ENCODE assay signal across 8 mouse cellular contexts in the genomic region with DNA sequence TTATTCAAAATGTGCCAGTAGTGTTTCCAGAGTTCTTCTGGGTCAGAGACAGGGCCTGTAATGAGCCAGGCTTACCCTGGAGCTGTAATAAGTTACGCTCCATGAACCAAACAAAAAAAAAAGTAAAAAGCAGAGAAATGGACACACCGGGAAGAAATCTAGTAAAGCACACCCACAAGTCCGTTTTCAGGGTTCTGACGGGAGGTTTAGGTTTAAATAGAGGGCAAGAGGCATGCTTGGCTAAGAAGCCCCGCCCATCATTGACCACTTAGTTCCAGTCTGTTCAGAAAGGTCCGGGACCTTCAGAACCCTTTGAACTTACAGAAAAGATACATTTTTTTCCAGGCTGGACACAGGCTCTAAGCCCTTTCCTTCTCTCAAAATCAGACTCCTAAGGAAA. TPM values are rescaled to one million over a fixed set of nuclear protein-coding genes. Genes with fewer than 3 reads are reported as not detected.
DNase-seq lines count a peak whose midpoint lies in the region; ATAC-seq and TF ChIP-seq lines count a peak whose summit lies in the region.

No protein-coding gene starts in this region.

- no peak for TF ChIP-seq POLR2A in liver, adult 2 months (IDR thresholded peaks at IDR 0.05; ENCODE audit: extremely low read depth, insufficient read depth, low read length)

- peaks cover 23% of the 10 kb centered on the region; the same call in 1 of the 2 replicates for H3K4me1 ChIP-seq in liver, adult 2 months (ENCODE audit: control insufficient read depth, insufficient read depth, low read length)
- H3K4me1 ChIP-seq in embryonic facial prominence, embryonic 14.5 days (ENCODE audit: control insufficient read depth, insufficient read depth, low read length) = peaks cover 8% of the 10 kb centered on the region
- peaks cover 7% of the 10 kb centered on the region; the same call in 1 of the 2 replicates for H3K4me1 ChIP-seq in intestine, embryonic 16.5 days (ENCODE audit: control insufficient read depth, insufficient read depth, low read length)
- peaks cover 29% of the 10 kb centered on the region for H3K4me1 ChIP-seq in neural tube, embryonic 13.5 days (replicated peaks)

- H3K27me3 ChIP-seq in liver, adult 2 months (ENCODE audit: control insufficient read depth, insufficient read depth, low read length) = no peaks in the 10 kb centered on the region
- no peaks in the 10 kb centered on the region for H3K27me3 ChIP-seq in embryonic facial prominence, embryonic 14.5 days (replicated peaks; ENCODE audit: control insufficient read depth, insufficient read depth, low read length)
- no peaks in the 10 kb centered on the region for H3K27me3 ChIP-seq in intestine, embryonic 16.5 days (replicated peaks; ENCODE audit: control insufficient read depth, insufficient read depth, low read length)
- H3K27me3 ChIP-seq in neural tube, embryonic 13.5 days = no peaks in the 10 kb centered on the region

- peak overlapping the region; percentile 78 for H3K27ac ChIP-seq in liver, adult 2 months (replicated peaks; ENCODE audit: insufficient read depth, low read depth, low read length)
- H3K27ac ChIP-seq in embryonic facial prominence, embryonic 14.5 days (replicated peaks; ENCODE audit: low read depth, low read length) = peak overlapping the region; percentile 77; the same call in 1 of the 2 replicates
- H3K27ac ChIP-seq in intestine, embryonic 16.5 days (ENCODE audit: low read length) = 0 out of 2 replicates have a peak overlapping the region, but pooled peaks have one; percentile 91
- peak overlapping the region; percentile 94 for H3K27ac ChIP-seq in neural tube, embryonic 13.5 days (replicated peaks)

- intact Hi-C loops in left cerebral cortex, postnatal 14 days (cut with DNase I) = no loop called here

- H3K9me3 ChIP-seq in embryonic facial prominence, embryonic 14.5 days (ENCODE audit: control insufficient read depth, low read length) = no peaks in the 10 kb centered on the region
- H3K9me3 ChIP-seq in intestine, embryonic 16.5 days (ENCODE audit: control insufficient read depth, low read length) = no peaks in the 10 kb centered on the region
- no peaks in the 10 kb centered on the region for H3K9me3 ChIP-seq in neural tube, embryonic 13.5 days

- peaks cover 9% of the 10 kb centered on the region; the same call in 1 of the 2 replicates for H3K79me2 ChIP-seq in liver, adult 2 months (ENCODE audit: control insufficient read depth, insufficient read depth, low read length)

- ATAC-seq in embryonic facial prominence, embryonic 14.5 days (ENCODE audit: low read depth) = no peak
- ATAC-seq in intestine, embryonic 16.5 days = no peak
- no peak for ATAC-seq in neural tube, embryonic 13.5 days (ENCODE audit: low read depth)

- no peak overlapping the region for H3K4me3 ChIP-seq in liver, adult 2 months (ENCODE audit: insufficient read depth, low read depth, low read length)
- peak overlapping the region; percentile 89 for H3K4me3 ChIP-seq in embryonic facial prominence, embryonic 14.5 days (ENCODE audit: low read depth, low read length)
- peak overlapping the region; percentile 85 for H3K4me3 ChIP-seq in intestine, embryonic 16.5 days (ENCODE audit: low read length)
- H3K4me3 ChIP-seq in neural tube, embryonic 13.5 days = peak overlapping the region; percentile 89

- DNase-seq in liver, adult 2 months (ENCODE audit: extremely low read depth, low read depth, low spot score) = no peak
- no peak for DNase-seq in liver
- DNase-seq in embryonic facial prominence, embryonic 14.5 days (ENCODE audit: low spot score) = no peak
- DNase-seq in left cerebral cortex, postnatal 14 days (ENCODE audit: low spot score in 2 of 2) = no peak
- no peak for DNase-seq in adrenal gland, postnatal 4 days (ENCODE audit: low spot score in 2 of 2)
- DNase-seq in cerebellum, postnatal 25 days = no peak

- H3K4me2 ChIP-seq in embryonic facial prominence, embryonic 14.5 days (ENCODE audit: low read depth, low read length) = peak overlapping the region; percentile 81
- peak overlapping the region; percentile 51 for H3K4me2 ChIP-seq in intestine, embryonic 16.5 days (ENCODE audit: low read depth, low read length)
- peak overlapping the region; percentile 64 for H3K4me2 ChIP-seq in neural tube, embryonic 13.5 days

- 0 out of 2 replicates have a peak, but pooled peaks cover 1% of the 10 kb centered on the region for H3K36me3 ChIP-seq in liver, adult 2 months (ENCODE audit: control insufficient read depth, insufficient read depth, low read length)
- no peaks in the 10 kb centered on the region for H3K36me3 ChIP-seq in embryonic facial prominence, embryonic 14.5 days (ENCODE audit: control insufficient read depth, insufficient read depth, low read length)
- no peaks in the 10 kb centered on the region for H3K36me3 ChIP-seq in intestine, embryonic 16.5 days (ENCODE audit: control insufficient read depth, insufficient read depth, low read length)
- H3K36me3 ChIP-seq in neural tube, embryonic 13.5 days = peaks cover 9% of the 10 kb centered on the region

- TF ChIP-seq CTCF in liver, adult 2 months (IDR thresholded peaks at IDR 0.05; ENCODE audit: low read depth, low read length) = no peak

- H3K9ac ChIP-seq in liver, adult 2 months (ENCODE audit: low read depth, low read length) = peak overlapping the region; percentile 9; the same call in 1 of the 2 replicates
- peak overlapping the region; percentile 91 for H3K9ac ChIP-seq in embryonic facial prominence, embryonic 14.5 days (ENCODE audit: low read depth, low read length)
- peak overlapping the region; percentile 85; the same call in 1 of the 2 replicates for H3K9ac ChIP-seq in intestine, embryonic 16.5 days (ENCODE audit: low read depth, low read length)
- 0 out of 2 replicates have a peak overlapping the region, but pooled peaks have one; percentile 94 for H3K9ac ChIP-seq in neural tube, embryonic 13.5 days

- WGBS in liver, adult 2 months = 18% methylated on average over 6 of the region's 6 CpGs
- 26% methylated on average over 6 of the region's 6 CpGs for WGBS in embryonic facial prominence, embryonic 14.5 days
- 38% methylated on average over 6 of the region's 6 CpGs for WGBS in intestine, embryonic 16.5 days
- WGBS in neural tube, embryonic 13.5 days = 38% methylated on average over 6 of the region's 6 CpGs

RNA-seq across cellular contexts. Expression of a gene that starts 0.5 kb away (rescaled TPM):
- total RNA-seq in liver, adult 2 months (2014; rRNA removed) = 64.2 and 67.2 TPM in 2 replicates
- polyA plus RNA-seq in liver, adult 2 months (2012; rRNA removed) = 59.9 and 64.5 TPM in 2 replicates
- 94.5 and 97.2 TPM in 2 replicates for polyA plus RNA-seq in embryonic facial prominence, embryonic 14.5 days (2014; fragmentation: Nextera tagmentation; extraction: Ambion mirVana)
- polyA plus RNA-seq in intestine, embryonic 16.5 days (2015; fragmentation: Nextera tagmentation; extraction: Ambion mirVana) = 130 and 134 TPM in 2 replicates
- polyA plus RNA-seq in neural tube, embryonic 13.5 days (2015; fragmentation: Nextera tagmentation; extraction: Ambion mirVana) = 174 and 191 TPM in 2 replicates
- total RNA-seq in left cerebral cortex, postnatal 14 days (2021) = 100 to 1,000 TPM; 325 to 333 TPM
- 10 to 100 TPM; 72.9 to 80.0 TPM for total RNA-seq in adrenal gland, postnatal 4 days (2021)

RNA-seq across cellular contexts. Expression of a gene that starts 6.3 kb away (rescaled TPM):
- 3.0 and 3.8 TPM in 2 replicates for total RNA-seq in liver, adult 2 months (2014; rRNA removed)
- polyA plus RNA-seq in liver, adult 2 months (2012; rRNA removed) = 0.85 and 1.3 TPM in 2 replicates
- polyA plus RNA-seq in embryonic facial prominence, embryonic 14.5 days (2014; fragmentation: Nextera tagmentation; extraction: Ambion mirVana) = 11.1 and 12.0 TPM in 2 replicates
- polyA plus RNA-seq in intestine, embryonic 16.5 days (2015; fragmentation: Nextera tagmentation; extraction: Ambion mirVana) = 9.1 and 9.9 TPM in 2 replicates
- polyA plus RNA-seq in neural tube, embryonic 13.5 days (2015; fragmentation: Nextera tagmentation; extraction: Ambion mirVana) = 29.9 and 32.7 TPM in 2 replicates
- total RNA-seq in left cerebral cortex, postnatal 14 days (2021) = 10 to 100 TPM; 37.4 to 38.6 TPM
- total RNA-seq in adrenal gland, postnatal 4 days (2021) = 10 to 100 TPM; 13.5 to 15.3 TPM

RNA-seq across cellular contexts. Expression of a gene that starts 34.0 kb away (rescaled TPM):
- total RNA-seq in liver, adult 2 months (2014; rRNA removed) = 22.3 and 28.3 TPM in 2 replicates
- 15.0 and 16.3 TPM in 2 replicates for polyA plus RNA-seq in liver, adult 2 months (2012; rRNA removed)
- 62.7 and 73.8 TPM in 2 replicates for polyA plus RNA-seq in embryonic facial prominence, embryonic 14.5 days (2014; fragmentation: Nextera tagmentation; extraction: Ambion mirVana)
- polyA plus RNA-seq in intestine, embryonic 16.5 days (2015; fragmentation: Nextera tagmentation; extraction: Ambion mirVana) = 85.8 and 95.4 TPM in 2 replicates
- 86.8 and 87.6 TPM in 2 replicates for polyA plus RNA-seq in neural tube, embryonic 13.5 days (2015; fragmentation: Nextera tagmentation; extraction: Ambion mirVana)
- total RNA-seq in left cerebral cortex, postnatal 14 days (2021) = 10 to 100 TPM; 58.2 to 61.4 TPM
- total RNA-seq in adrenal gland, postnatal 4 days (2021) = 10 to 100 TPM; 71.2 to 75.3 TPM

Comparison
In these comparisons a context has a peak if more than half of its experiments do, and no peak if none do; other contexts are left out.
1. H3K9ac ChIP-seq: peak in every context shown above with its lines; median percentile 94 in neural tube, embryonic 13.5 days; 91 in embryonic facial prominence, embryonic 14.5 days; 85 in intestine, embryonic 16.5 days; 9 in liver, adult 2 months.